In the genomic region with DNA sequence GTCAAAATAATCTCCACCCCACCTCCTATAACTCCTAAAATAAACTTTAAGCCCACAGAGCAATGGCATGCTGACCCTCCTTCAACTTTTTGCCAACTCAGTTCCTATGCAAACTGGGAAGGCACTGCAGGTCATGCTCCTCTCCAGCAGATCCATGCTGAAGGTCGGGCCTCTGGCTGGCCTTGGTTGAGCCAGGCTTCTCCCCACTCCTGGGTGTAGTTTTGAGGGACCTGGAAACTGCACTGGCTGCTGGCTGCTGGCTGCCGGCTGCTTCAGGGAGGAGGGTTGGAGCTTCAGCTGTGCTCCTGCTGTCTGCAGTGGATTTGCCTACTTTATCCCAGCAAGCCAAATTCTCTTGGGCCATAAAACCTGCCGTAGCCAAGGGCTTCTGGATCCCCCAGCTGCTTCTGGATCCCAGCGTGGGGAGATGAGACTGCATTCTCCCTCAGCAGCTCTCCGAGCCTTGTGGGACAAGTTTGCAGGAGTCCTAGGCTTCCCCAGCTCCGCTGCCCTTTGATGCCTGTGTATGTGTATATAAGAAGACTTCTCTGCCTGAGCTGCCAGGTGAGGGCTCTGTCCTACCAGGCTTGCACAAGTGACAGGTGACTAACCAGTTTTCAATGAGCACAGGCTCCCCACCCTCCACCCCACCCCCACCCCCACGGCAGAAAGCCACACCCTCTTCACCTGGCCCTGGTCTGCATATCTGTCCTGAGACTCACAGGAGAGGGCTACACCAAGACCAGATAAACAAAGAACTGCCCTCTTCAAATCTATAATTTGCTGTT, we compare ENCODE assay signal across 18 mouse cellular contexts. TPM values are rescaled to one million over a fixed set of nuclear protein-coding genes. Genes with fewer than 3 reads are reported as not detected.
DNase-seq lines count a peak whose midpoint lies in the region; ATAC-seq lines count a peak whose summit lies in the region.
"Had no signal": no experiment of that assay in that cellular context is flagged by ENCODE, and none has a peak within 500 bp of the region (broad histone marks: within the 10 kb centered on the region; RNA-seq: fewer than 3 reads in every experiment).

No protein-coding gene starts in this region.

- H3K4me1 ChIP-seq in embryonic facial prominence, embryonic 12.5 days = peaks cover 12% of the 10 kb centered on the region; the same call in 1 of the 2 replicates
- peaks cover 46% of the 10 kb centered on the region for H3K4me1 ChIP-seq in embryonic facial prominence, embryonic 10.5 days
- peaks cover 50% of the 10 kb centered on the region for H3K4me1 ChIP-seq in midbrain, embryonic 10.5 days
- peaks cover 4% of the 10 kb centered on the region for H3K4me1 ChIP-seq in midbrain, embryonic 14.5 days (ENCODE audit: control insufficient read depth, insufficient read depth, low read length)
- peaks cover 13% of the 10 kb centered on the region for H3K4me1 ChIP-seq in intestine, embryonic 15.5 days (replicated peaks)

- no peak overlapping the region for H3K4me2 ChIP-seq in embryonic facial prominence, embryonic 12.5 days (replicated peaks)
- H3K4me2 ChIP-seq in midbrain, embryonic 14.5 days (ENCODE audit: low read length) = no peak overlapping the region
- H3K4me2 ChIP-seq in intestine, embryonic 15.5 days (replicated peaks) = no peak overlapping the region
- H3K4me2 ChIP-seq: heart, embryonic 12.5 days; liver, embryonic 11.5 days; lung, embryonic 15.5 days had no signal

- no peak overlapping the region; the same call in 1 of the 2 replicates for H3K9ac ChIP-seq in embryonic facial prominence, embryonic 12.5 days
- H3K9ac ChIP-seq in midbrain, embryonic 14.5 days (replicated peaks; ENCODE audit: low read length) = no peak overlapping the region
- H3K9ac ChIP-seq in intestine, embryonic 15.5 days = no peak overlapping the region
- H3K9ac ChIP-seq: heart, embryonic 12.5 days; lung, embryonic 15.5 days had no signal

- H3K27me3 ChIP-seq in embryonic facial prominence, embryonic 12.5 days = no peaks in the 10 kb centered on the region
- H3K27me3 ChIP-seq in embryonic facial prominence, embryonic 10.5 days (replicated peaks; ENCODE audit: low read depth, poor library complexity, severe bottlenecking) = 0 out of 2 replicates have a peak, but pooled peaks cover 37% of the 10 kb centered on the region
- peaks cover 58% of the 10 kb centered on the region for H3K27me3 ChIP-seq in midbrain, embryonic 10.5 days (ENCODE audit: low read depth, poor library complexity, severe bottlenecking)
- H3K27me3 ChIP-seq in midbrain, embryonic 14.5 days (ENCODE audit: control insufficient read depth, insufficient read depth, low read length) = no peaks in the 10 kb centered on the region
- no peaks in the 10 kb centered on the region for H3K27me3 ChIP-seq in intestine, embryonic 15.5 days (replicated peaks)
- H3K27me3 ChIP-seq: lung, embryonic 15.5 days had no signal

- H3K9me3 ChIP-seq in embryonic facial prominence, embryonic 12.5 days = no peaks in the 10 kb centered on the region
- no peaks in the 10 kb centered on the region for H3K9me3 ChIP-seq in embryonic facial prominence, embryonic 10.5 days
- no peaks in the 10 kb centered on the region for H3K9me3 ChIP-seq in midbrain, embryonic 10.5 days (replicated peaks)
- no peaks in the 10 kb centered on the region for H3K9me3 ChIP-seq in midbrain, embryonic 14.5 days (ENCODE audit: control insufficient read depth, low read length)
- no peaks in the 10 kb centered on the region for H3K9me3 ChIP-seq in intestine, embryonic 15.5 days
- H3K9me3 ChIP-seq: heart, embryonic 12.5 days; lung, embryonic 15.5 days had no signal

- no peak for ATAC-seq in embryonic facial prominence, embryonic 12.5 days (ENCODE audit: insufficient number of reproducible peaks, insufficient read depth, low FRiP score, low TSS enrichment)
- ATAC-seq in midbrain, embryonic 14.5 days (ENCODE audit: low FRiP score, low TSS enrichment) = no peak
- ATAC-seq in intestine, embryonic 15.5 days = peak; percentile 63
- ATAC-seq: activated CD4-positive, CD25-positive, alpha-beta regulatory T cell, adult 4 months had no signal

- no peak overlapping the region for H3K4me3 ChIP-seq in embryonic facial prominence, embryonic 12.5 days
- H3K4me3 ChIP-seq in embryonic facial prominence, embryonic 10.5 days = no peak overlapping the region
- H3K4me3 ChIP-seq in midbrain, embryonic 10.5 days = no peak overlapping the region
- no peak overlapping the region for H3K4me3 ChIP-seq in midbrain, embryonic 14.5 days (replicated peaks; ENCODE audit: low read depth, low read length)
- H3K4me3 ChIP-seq in intestine, embryonic 15.5 days (replicated peaks) = no peak overlapping the region
- H3K4me3 ChIP-seq: heart, embryonic 12.5 days; lung, embryonic 15.5 days; myocyte had no signal

- WGBS in embryonic facial prominence, embryonic 12.5 days = 38% methylated on average over 7 of the region's 7 CpGs
- WGBS in embryonic facial prominence, embryonic 10.5 days = 40% methylated on average over 7 of the region's 7 CpGs
- 44% methylated on average over 7 of the region's 7 CpGs for WGBS in midbrain, embryonic 10.5 days
- 45% methylated on average over 7 of the region's 7 CpGs for WGBS in midbrain, embryonic 14.5 days
- 24% methylated on average over 7 of the region's 7 CpGs for WGBS in intestine, embryonic 15.5 days

- no peaks in the 10 kb centered on the region for H3K36me3 ChIP-seq in embryonic facial prominence, embryonic 12.5 days
- no peaks in the 10 kb centered on the region for H3K36me3 ChIP-seq in embryonic facial prominence, embryonic 10.5 days (replicated peaks)
- H3K36me3 ChIP-seq in midbrain, embryonic 10.5 days = no peaks in the 10 kb centered on the region
- no peaks in the 10 kb centered on the region for H3K36me3 ChIP-seq in midbrain, embryonic 14.5 days (ENCODE audit: control insufficient read depth, insufficient read depth, low read length)
- no peaks in the 10 kb centered on the region for H3K36me3 ChIP-seq in intestine, embryonic 15.5 days
- H3K36me3 ChIP-seq: heart, embryonic 12.5 days; lung, embryonic 15.5 days had no signal

- H3K27ac ChIP-seq in embryonic facial prominence, embryonic 12.5 days = peak overlapping the region; percentile 24; the same call in 1 of the 2 replicates
- H3K27ac ChIP-seq in embryonic facial prominence, embryonic 10.5 days (replicated peaks) = no peak overlapping the region
- peak overlapping the region; percentile 28; the same call in 1 of the 2 replicates for H3K27ac ChIP-seq in midbrain, embryonic 10.5 days (replicated peaks)
- H3K27ac ChIP-seq in midbrain, embryonic 14.5 days (replicated peaks; ENCODE audit: low read depth, low read length) = no peak overlapping the region
- no peak overlapping the region for H3K27ac ChIP-seq in intestine, embryonic 15.5 days
- H3K27ac ChIP-seq: lung, embryonic 15.5 days had no signal

- DNase-seq in embryonic facial prominence, embryonic 10.5 days (ENCODE audit: low spot score) = no peak
- no peak for DNase-seq in midbrain, embryonic 10.5 days (ENCODE audit: low spot score)
- no peak for DNase-seq in midbrain, embryonic 14.5 days
- peak; percentile 27 for DNase-seq in yolk sac, embryonic 10.5 days (ENCODE audit: low spot score)
- DNase-seq in spleen, adult 18-20 months = no peak
- no peak for DNase-seq in cerebellum, adult 8-10 months
- DNase-seq: cerebellum, adult 9-11 months; heart, postnatal 36 days; kidney, postnatal 14 days; layer of hippocampus, adult 9-11 months; right cerebral cortex, postnatal 25 days had no signal

RNA-seq across cellular contexts. Expression of a gene that starts 45.8 kb away (rescaled TPM):
- 0.68 and 1.8 TPM in 2 replicates for polyA plus RNA-seq in embryonic facial prominence, embryonic 12.5 days (2016; fragmentation: Nextera tagmentation; extraction: Ambion mirVana)
- polyA plus RNA-seq in embryonic facial prominence, embryonic 10.5 days (2016; fragmentation: Nextera tagmentation; extraction: Ambion mirVana) = 2.6 and 2.9 TPM in 2 replicates
- 2.2 and 3.5 TPM in 2 replicates for polyA plus RNA-seq in midbrain, embryonic 10.5 days (2016; fragmentation: Nextera tagmentation; extraction: Ambion mirVana)
- 1.1 and 1.6 TPM in 2 replicates for polyA plus RNA-seq in midbrain, embryonic 14.5 days (2014; fragmentation: Nextera tagmentation; extraction: Ambion mirVana)
- polyA plus RNA-seq in intestine, embryonic 15.5 days (2015; fragmentation: Nextera tagmentation; extraction: Ambion mirVana) = not detected in 2 replicates
- polyA plus RNA-seq: activated CD4-positive, CD25-positive, alpha-beta regulatory T cell, adult 4 months; heart, embryonic 12.5 days; lung, embryonic 15.5 days; myocyte had no signal

Comparison
In these comparisons a context has a peak if more than half of its experiments do, and no peak if none do; other contexts are left out.
1. H3K27ac ChIP-seq: peak in embryonic facial prominence, embryonic 12.5 days (single experiment) and midbrain, embryonic 10.5 days (single experiment); none in embryonic facial prominence, embryonic 10.5 days (single experiment), midbrain, embryonic 14.5 days (single experiment) and intestine, embryonic 15.5 days (single experiment).